Mouse (Mus musculus): ENCODE data around the gene Zc3hc1. TPM values are rescaled to one million over a fixed set of nuclear protein-coding genes. Genes with fewer than 3 reads are reported as not detected.

The Zc3hc1 gene
- 10 to 100 TPM; 17.8 to 21.7 TPM for total RNA-seq (2023)

GRCm38 (mm10) chr6:30390714-30391697 lies at the start of gene Zc3hc1:
TSS of gene Zc3hc1 (minus strand) at chr6:30391028.

DNA sequence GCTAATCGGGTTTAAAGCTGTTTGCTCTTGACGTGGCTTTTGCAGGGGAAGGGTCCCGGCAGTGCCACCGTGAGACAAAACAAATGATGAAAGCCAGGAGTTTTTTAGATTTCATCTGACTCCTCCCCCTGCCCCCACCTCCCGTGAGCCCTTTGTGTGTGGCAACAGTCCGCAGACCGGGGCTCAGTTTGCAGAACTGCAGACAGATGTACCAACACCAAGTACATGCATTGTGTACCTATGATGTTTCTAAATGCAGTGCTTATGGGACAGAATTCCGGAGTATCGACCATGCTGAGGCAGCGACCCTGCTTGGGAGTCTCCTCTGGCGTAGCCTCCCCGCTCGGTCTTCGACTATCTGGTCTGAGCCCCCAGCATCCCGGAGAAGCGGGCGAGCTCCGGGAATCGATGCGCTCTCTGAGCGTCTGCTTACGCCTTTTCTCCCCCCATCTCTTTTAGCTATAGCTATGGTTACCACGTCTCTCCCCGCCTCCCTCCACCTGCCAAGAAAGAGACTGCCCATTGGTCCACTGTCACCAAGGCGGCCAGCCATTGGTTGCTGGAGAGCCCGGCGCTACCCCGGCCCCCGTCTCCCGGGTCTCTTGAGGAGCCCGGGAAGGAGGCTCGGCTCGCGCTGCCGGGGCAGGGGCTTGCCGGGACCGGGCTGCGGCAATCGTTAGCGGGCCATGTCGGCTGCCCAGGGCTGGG lies 10.6 kb upstream of the Zc3hc1 start, which contains the start of gene Klhdc10:
Gene Klhdc10, plus strand, starts transcription at position 561 of the 708 bp plus-strand sequence.

Other genes with a start within 250 kb of the Zc3hc1 start
- gene Ube2h, start 86.5 kb downstream of the Zc3hc1 start, total RNA-seq (2023), result 10 to 100 TPM; 49.3 to 56.5 TPM
- gene Klhdc10, start 10.8 kb upstream of the Zc3hc1 start, total RNA-seq (2023), result 10 to 100 TPM; 26.6 to 28.4 TPM
- gene Tmem209, start 118.8 kb upstream of the Zc3hc1 start, total RNA-seq (2023), result 10 to 100 TPM; 17.0 to 23.5 TPM
- gene Ssmem1, start 118.8 kb upstream of the Zc3hc1 start, total RNA-seq (2023), result under 1 TPM in 1 of 2 experiments, not detected in 1; 0.46 TPM
- gene Cpa2, start 150.6 kb upstream of the Zc3hc1 start, total RNA-seq (2023), result under 1 TPM in 1 of 2 experiments, not detected in 1; 0.85 TPM
- not detected for gene Cpa4, start 177.3 kb upstream of the Zc3hc1 start, total RNA-seq (2023)
- gene Cpa5, start 220.0 kb upstream of the Zc3hc1 start, total RNA-seq (2023), result not detected
- gene Cpa1, start 248.2 kb upstream of the Zc3hc1 start, total RNA-seq (2023), result under 1 TPM in 1 of 2 experiments, not detected in 1; 0.76 TPM